Mouse (Mus musculus) E14TG2a.4 (cell line): ENCODE measurements at regions not wholly inside any gene's neighbourhood (a gene's known extent, or its start where the extent isn't known, plus 50 kb on each side); places are given as distances from the start of the nearest gene placed in this dataset.

Experiments
- H3K27me3 ChIP-seq: 2 replicates; pipeline ENCODE4 v1.6.1; 2014; ENCODE audit warnings: low read length, control low read depth; ENCODE audit not compliant: insufficient read depth
- H3K36me3 ChIP-seq: 2 replicates; pipeline ENCODE4 v1.6.1; 2014; ENCODE audit warnings: low read length, control low read depth; ENCODE audit not compliant: insufficient read depth
- H3K4me1 ChIP-seq: replicated peaks from 2 replicates; pipeline ENCODE4 v1.6.1; 2014; ENCODE audit warnings: low read depth, low read length, control low read depth
- H3K4me3 ChIP-seq: replicated peaks from 2 replicates; pipeline ENCODE4 v1.5.1; 2014; ENCODE audit warnings: mild to moderate bottlenecking, low read length
- H3K9me3 ChIP-seq: 2 replicates; pipeline ENCODE4 v1.6.1; 2014; ENCODE audit warnings: low read length, control low read depth
- CTCF ChIP-seq: conservative IDR thresholded peaks from 2 replicates; pipeline ENCODE4 v1.5.1; 2014; ENCODE audit warnings: low read length
- NANOG ChIP-seq: IDR thresholded peaks from 2 replicates; pipeline ENCODE4 v1.6.1; 2014; ENCODE audit warnings: borderline replicate concordance, low read length, mixed read lengths
- POU5F1 ChIP-seq: IDR thresholded peaks from 2 replicates; pipeline ENCODE4 v1.6.1; 2014; ENCODE audit warnings: low read length, borderline replicate concordance

DNA sequence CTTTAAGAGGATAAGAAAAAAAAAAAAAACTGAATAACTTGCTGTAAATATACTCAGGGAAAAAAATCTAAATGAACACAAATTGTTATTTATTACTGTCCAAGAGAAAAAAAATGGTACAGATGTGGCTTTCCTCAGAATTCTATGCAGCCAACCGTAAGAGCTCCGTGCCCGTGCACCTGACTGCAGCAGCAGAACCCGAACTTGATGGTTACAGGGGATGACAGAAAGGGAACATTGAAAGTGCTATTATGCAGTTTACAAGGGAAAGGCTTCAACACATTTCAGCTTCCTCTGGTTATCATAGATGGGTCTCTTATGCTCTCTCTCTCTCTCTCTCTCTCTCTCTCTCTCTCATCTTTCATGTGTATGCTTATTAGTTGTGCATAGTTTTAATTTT lies 618.8 kb upstream of the Cypt12 start:
- H3K9me3 ChIP-seq = no peaks in the 10 kb centered on the region
- H3K4me1 ChIP-seq = no peaks in the 10 kb centered on the region
- no peaks in the 10 kb centered on the region for H3K27me3 ChIP-seq
- no peaks in the 10 kb centered on the region for H3K36me3 ChIP-seq
- TF ChIP-seq CTCF (no peak), POU5F1 (no peak), NANOG (no peak)
- H3K4me3 ChIP-seq = no peak overlapping the region

- no peak for TF ChIP-seq CTCF
- no peak for TF ChIP-seq POU5F1
- no peak for TF ChIP-seq NANOG
- no peaks in the 10 kb centered on the region for H3K9me3 ChIP-seq
- no peaks in the 10 kb centered on the region for H3K27me3 ChIP-seq
- H3K36me3 ChIP-seq = no peaks in the 10 kb centered on the region
- no peak overlapping the region for H3K4me3 ChIP-seq
- H3K4me1 ChIP-seq = no peaks in the 10 kb centered on the region
Observed at GRCm38 (mm10) chr3:17330429-17331373, 617.5 kb upstream of the Cypt12 start.

DNA sequence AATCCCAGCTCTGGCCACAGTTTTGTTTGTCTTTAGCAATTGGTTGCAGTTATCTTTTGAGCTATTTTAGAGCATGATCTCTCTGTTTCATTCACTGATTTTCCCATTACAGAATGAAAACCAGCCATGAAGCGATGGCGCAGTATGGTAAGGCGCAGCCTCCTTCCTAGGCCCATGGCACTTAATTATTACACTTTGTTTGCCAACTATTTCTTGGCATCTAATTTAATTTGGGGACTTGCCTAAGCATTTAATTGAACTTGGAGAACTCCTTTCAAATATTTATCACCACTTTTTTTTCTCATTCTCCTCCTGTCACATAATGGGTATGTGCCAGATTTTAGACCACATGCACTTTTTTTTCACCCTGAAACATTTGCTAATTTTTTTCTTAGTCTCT lies 588.0 kb upstream of the Cypt12 start:
- Histone ChIP-seq H3K4me3 (no peak overlapping the region), H3K9me3 (peaks cover 15% of the 10 kb centered on the region), H3K27me3 (no peaks in the 10 kb centered on the region), H3K4me1 (no peaks in the 10 kb centered on the region), H3K36me3 (no peaks in the 10 kb centered on the region)
- TF ChIP-seq NANOG = no peak
- no peak for TF ChIP-seq CTCF
- no peak for TF ChIP-seq POU5F1
